Mouse (Mus musculus) forebrain, embryonic 15.5 days (tissue): ENCODE data around the gene Gm10198. TPM values are rescaled to one million over a fixed set of nuclear protein-coding genes. Genes with fewer than 3 reads are reported as not detected.

Experiments
- ATAC-seq: fragments of 200-750 bp; cut with Nextera tagmentation; replicated peaks from 2 replicates; pipeline ENCODE4 v1.8.0; 2017; ENCODE audit warnings: mild to moderate bottlenecking, moderate TSS enrichment, moderate library complexity
- H3K27ac ChIP-seq: fragments of 300-500 bp; sonication (generic); replicated peaks from 2 replicates; pipeline ENCODE4 v1.5.1; 2015; ENCODE audit warnings: mild to moderate bottlenecking, inconsistent platforms
- H3K27me3 ChIP-seq: fragments of 300-500 bp; sonication (generic); 2 replicates; pipeline ENCODE4 v1.6.1; 2015; ENCODE audit warnings: inconsistent platforms
- H3K36me3 ChIP-seq: fragments of 300-500 bp; sonication (generic); 2 replicates; pipeline ENCODE4 v1.6.1; 2015; ENCODE audit warnings: mild to moderate bottlenecking, inconsistent platforms
- H3K4me1 ChIP-seq: fragments of 300-500 bp; sonication (generic); 2 replicates; pipeline ENCODE4 v1.6.1; 2015; ENCODE audit warnings: inconsistent platforms
- H3K4me2 ChIP-seq: fragments of 300-500 bp; sonication (generic); replicated peaks from 2 replicates; pipeline ENCODE4 v1.6.1; 2015; ENCODE audit warnings: mild to moderate bottlenecking, inconsistent platforms
- H3K4me3 ChIP-seq: fragments of 300-500 bp; sonication (generic); 2 replicates; pipeline ENCODE4 v1.5.1; 2015; ENCODE audit warnings: mild to moderate bottlenecking, inconsistent platforms
- H3K9ac ChIP-seq: fragments of 300-500 bp; sonication (generic); replicated peaks from 2 replicates; pipeline ENCODE4 v1.6.1; 2015; ENCODE audit warnings: mild to moderate bottlenecking, inconsistent platforms
- H3K9me3 ChIP-seq: fragments of 300-500 bp; sonication (generic); 2 replicates; pipeline ENCODE4 v1.6.1; 2016; ENCODE audit warnings: inconsistent platforms
- WGBS: fragments of 180-500 bp; shearing (Covaris S2); methylation state at CpG from one replicate; pipeline ENCODE4 v1.1.7; 2015; ENCODE audit warnings: mixed read lengths; 5-methylcytosine and 5-hydroxymethylcytosine counted together
- polyA plus RNA-seq: library from polyadenylated mRNA; unstranded; fragments of >200 nt; fragmentation: Nextera tagmentation; extraction: Ambion mirVana; gene quantifications from 2 replicates; pipeline ENCODE4 v1.2.1, GENCODE M21; 2015

Gene Gm10198
- not detected in 2 replicates for polyA plus RNA-seq

DNA sequence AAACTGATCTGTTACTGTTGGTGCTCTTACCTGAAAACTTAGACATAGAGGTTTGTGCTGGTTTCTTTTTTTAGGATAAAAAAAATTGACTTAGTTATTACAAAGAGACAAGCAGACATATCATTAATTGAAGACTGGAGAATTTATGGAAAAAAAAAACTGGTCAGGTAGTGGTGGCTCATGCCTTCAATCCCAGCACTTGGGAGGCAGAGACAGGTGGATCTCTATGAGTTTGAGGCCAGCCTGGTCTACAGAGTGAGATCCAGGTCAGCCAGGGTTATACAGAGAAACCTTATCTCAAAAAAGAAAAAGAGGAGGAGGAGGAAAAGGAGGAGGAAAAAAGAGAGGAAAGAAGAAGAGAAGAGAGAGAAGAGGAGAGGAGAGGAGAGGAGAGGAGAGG lies at the start of gene Gm10198:
Gene Gm10198 (plus strand): TSS at position 301 of the 400 bp plus-strand sequence.
- no peaks in the 10 kb centered on the region for H3K4me1 ChIP-seq
- H3K9me3 ChIP-seq, result no peaks in the 10 kb centered on the region
- no peaks in the 10 kb centered on the region for H3K36me3 ChIP-seq
- no peak for ATAC-seq
- no peak within 1 kb of the TSS for H3K27ac ChIP-seq
- no peaks in the 10 kb centered on the region for H3K27me3 ChIP-seq
- no peak within 1 kb of the TSS for H3K9ac ChIP-seq
- no peak within 1 kb of the TSS for H3K4me3 ChIP-seq
- H3K4me2 ChIP-seq, result no peak within 1 kb of the TSS

DNA sequence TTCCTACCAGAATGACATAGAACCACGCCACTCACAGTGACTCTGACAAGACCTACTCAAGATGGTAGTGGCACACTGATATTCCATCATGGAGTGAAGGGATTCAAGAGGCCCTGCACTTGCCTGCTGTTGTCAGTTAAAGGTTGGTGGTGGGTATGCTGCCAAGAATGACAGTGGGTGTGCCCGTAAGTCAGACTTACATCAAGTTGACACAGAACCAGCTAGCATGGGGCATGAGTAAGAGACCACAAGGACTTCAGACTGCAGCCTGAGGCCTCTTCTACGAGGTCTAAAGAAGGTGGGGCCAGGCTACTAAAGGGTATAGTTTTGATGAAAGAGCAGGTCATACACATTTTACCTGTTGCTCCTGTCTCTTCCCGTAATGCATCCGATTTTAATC lies 47.3 kb upstream of the Gm10198 start:
- H3K27ac ChIP-seq, result no peak overlapping the region
- no peak overlapping the region for H3K4me3 ChIP-seq
- ATAC-seq, result no peak
- no peaks in the 10 kb centered on the region for H3K4me1 ChIP-seq
- no peaks in the 10 kb centered on the region for H3K9me3 ChIP-seq
- H3K36me3 ChIP-seq, result no peaks in the 10 kb centered on the region
- H3K9ac ChIP-seq, result no peak overlapping the region
- no peaks in the 10 kb centered on the region for H3K27me3 ChIP-seq
- 91% methylated on average over 5 of the region's 5 CpGs for WGBS
- no peak overlapping the region for H3K4me2 ChIP-seq

- Histone ChIP-seq H3K9me3 (no peaks in the 10 kb centered on the region), H3K4me3 (no peak overlapping the region), H3K27ac (no peak overlapping the region), H3K4me2 (no peak overlapping the region), H3K36me3 (no peaks in the 10 kb centered on the region), H3K9ac (no peak overlapping the region), H3K27me3 (no peaks in the 10 kb centered on the region), H3K4me1 (no peaks in the 10 kb centered on the region)
- WGBS, result 93% methylated on average over 7 of the region's 7 CpGs
- ATAC-seq, result no peak
Observed at GRCm38 (mm10) chr13:111552769-111553168, 39.8 kb upstream of the Gm10198 start.

- H3K9me3 ChIP-seq, result no peaks in the 10 kb centered on the region
- H3K36me3 ChIP-seq, result no peaks in the 10 kb centered on the region
- no peaks in the 10 kb centered on the region for H3K4me1 ChIP-seq
- 89% methylated on average over 7 of the region's 7 CpGs for WGBS
- no peak overlapping the region for H3K27ac ChIP-seq
- no peaks in the 10 kb centered on the region for H3K27me3 ChIP-seq
- no peak for ATAC-seq
- H3K4me2 ChIP-seq, result no peak overlapping the region
- H3K4me3 ChIP-seq, result no peak overlapping the region
- H3K9ac ChIP-seq, result no peak overlapping the region
Observed at GRCm38 (mm10) chr13:111553182-111553581, 39.4 kb upstream of the Gm10198 start.

DNA sequence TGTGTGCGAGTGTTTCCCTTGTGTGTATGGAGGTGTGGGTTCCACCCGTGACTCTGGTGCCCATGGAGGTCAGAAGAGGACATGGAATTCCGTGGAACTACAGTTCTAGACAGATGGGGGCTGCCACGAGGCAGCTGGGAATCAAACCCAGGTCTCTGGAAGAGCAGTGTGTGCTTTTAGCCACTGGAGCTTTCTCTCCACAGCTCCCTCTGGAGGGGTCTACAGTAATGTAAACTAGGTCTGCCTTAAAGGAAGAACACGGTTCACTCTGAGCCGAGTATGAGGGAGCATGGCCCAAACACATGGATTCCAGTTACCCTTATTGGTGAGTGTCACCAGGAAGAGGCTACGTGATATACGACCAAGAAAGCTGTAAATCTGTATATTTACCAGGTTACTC lies 38.6 kb upstream of the Gm10198 start:
- Histone ChIP-seq H3K9me3 (no peaks in the 10 kb centered on the region), H3K36me3 (no peaks in the 10 kb centered on the region), H3K27me3 (no peaks in the 10 kb centered on the region), H3K4me2 (no peak overlapping the region), H3K4me3 (no peak overlapping the region), H3K4me1 (no peaks in the 10 kb centered on the region), H3K27ac (no peak overlapping the region), H3K9ac (no peak overlapping the region)
- ATAC-seq, result no peak
- 83% methylated on average over 8 of the region's 8 CpGs for WGBS

GRCm38 (mm10) chr13:111555333-111555732 lies 37.3 kb upstream of the Gm10198 start:
- H3K9me3 ChIP-seq, result no peaks in the 10 kb centered on the region
- no peak overlapping the region for H3K27ac ChIP-seq
- H3K36me3 ChIP-seq, result no peaks in the 10 kb centered on the region
- ATAC-seq, result no peak
- no peak overlapping the region for H3K4me3 ChIP-seq
- H3K4me1 ChIP-seq, result no peaks in the 10 kb centered on the region
- no peak overlapping the region for H3K4me2 ChIP-seq
- no peaks in the 10 kb centered on the region for H3K27me3 ChIP-seq
- 60% methylated on average over 8 of the region's 8 CpGs for WGBS
- no peak overlapping the region for H3K9ac ChIP-seq

DNA sequence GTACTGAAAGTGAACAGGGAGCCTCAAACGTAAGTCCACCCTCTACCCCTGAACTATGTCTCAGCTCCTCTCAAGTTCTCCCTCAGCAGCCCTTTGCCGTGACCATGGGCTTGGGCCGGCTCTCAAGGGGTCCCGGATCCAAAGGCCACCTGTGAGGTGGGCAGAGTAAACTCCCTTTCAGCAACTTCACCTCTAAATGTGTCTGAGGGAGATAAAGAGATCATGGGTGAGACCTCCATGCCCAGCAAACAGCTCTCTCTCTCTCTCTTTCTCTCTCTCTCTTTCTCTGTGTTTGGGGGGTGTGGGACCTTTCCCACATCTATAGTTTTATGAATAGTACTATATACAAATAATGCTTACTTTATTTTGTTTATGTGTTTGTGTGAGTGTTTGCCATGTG lies 36.2 kb upstream of the Gm10198 start:
- no peaks in the 10 kb centered on the region for H3K4me1 ChIP-seq
- no peaks in the 10 kb centered on the region for H3K9me3 ChIP-seq
- H3K4me3 ChIP-seq, result no peak overlapping the region
- no peaks in the 10 kb centered on the region for H3K36me3 ChIP-seq
- no peak for ATAC-seq
- no peak overlapping the region for H3K9ac ChIP-seq
- H3K27ac ChIP-seq, result no peak overlapping the region
- WGBS, result 74% methylated on average over 4 of the region's 4 CpGs
- no peaks in the 10 kb centered on the region for H3K27me3 ChIP-seq
- no peak overlapping the region for H3K4me2 ChIP-seq

DNA sequence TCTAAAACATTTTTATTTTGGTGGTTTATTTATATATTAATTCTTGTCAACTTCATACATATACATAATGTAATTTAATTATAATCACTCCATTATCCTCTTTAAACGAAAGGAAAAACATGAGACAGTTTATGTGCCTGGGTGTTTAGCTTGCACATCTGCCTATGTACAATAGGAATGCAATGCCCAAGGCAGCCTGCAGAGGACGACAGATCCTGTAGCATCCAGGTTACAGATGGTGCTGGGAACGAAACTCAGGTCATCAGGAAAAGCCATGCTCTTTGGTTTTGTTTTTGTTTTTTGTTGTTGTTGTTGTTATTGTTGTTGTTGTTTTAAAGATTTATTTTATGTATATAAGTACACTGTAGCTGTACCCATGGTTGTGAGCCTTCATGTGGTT lies 32.4 kb upstream of the Gm10198 start:
- no peak for ATAC-seq
- H3K4me3 ChIP-seq, result no peak overlapping the region
- H3K4me1 ChIP-seq, result no peaks in the 10 kb centered on the region
- H3K9ac ChIP-seq, result no peak overlapping the region
- no peaks in the 10 kb centered on the region for H3K9me3 ChIP-seq
- no peak overlapping the region for H3K27ac ChIP-seq
- no peak overlapping the region for H3K4me2 ChIP-seq
- no peaks in the 10 kb centered on the region for H3K27me3 ChIP-seq
- H3K36me3 ChIP-seq, result no peaks in the 10 kb centered on the region
- WGBS, result 90% methylated on average over 3 of the region's 3 CpGs

- ATAC-seq, result peak; percentile 41; the same call in 1 of the 2 replicates
- Histone ChIP-seq H3K9ac (no peak overlapping the region), H3K36me3 (no peaks in the 10 kb centered on the region), H3K4me1 (no peaks in the 10 kb centered on the region), H3K27ac (no peak overlapping the region), H3K4me2 (no peak overlapping the region), H3K4me3 (no peak overlapping the region), H3K9me3 (no peaks in the 10 kb centered on the region), H3K27me3 (no peaks in the 10 kb centered on the region)
- 38% methylated on average over 5 of the region's 5 CpGs for WGBS
Observed at GRCm38 (mm10) chr13:111562595-111562994, 30.0 kb upstream of the Gm10198 start.

- Histone ChIP-seq H3K9me3 (no peaks in the 10 kb centered on the region), H3K36me3 (no peaks in the 10 kb centered on the region), H3K27me3 (no peaks in the 10 kb centered on the region), H3K27ac (no peak overlapping the region), H3K9ac (no peak overlapping the region), H3K4me3 (no peak overlapping the region), H3K4me2 (no peak overlapping the region), H3K4me1 (no peaks in the 10 kb centered on the region)
- 49% methylated on average over 4 of the region's 4 CpGs for WGBS
- no peak for ATAC-seq
Observed at GRCm38 (mm10) chr13:111574196-111574595, 18.4 kb upstream of the Gm10198 start.

DNA sequence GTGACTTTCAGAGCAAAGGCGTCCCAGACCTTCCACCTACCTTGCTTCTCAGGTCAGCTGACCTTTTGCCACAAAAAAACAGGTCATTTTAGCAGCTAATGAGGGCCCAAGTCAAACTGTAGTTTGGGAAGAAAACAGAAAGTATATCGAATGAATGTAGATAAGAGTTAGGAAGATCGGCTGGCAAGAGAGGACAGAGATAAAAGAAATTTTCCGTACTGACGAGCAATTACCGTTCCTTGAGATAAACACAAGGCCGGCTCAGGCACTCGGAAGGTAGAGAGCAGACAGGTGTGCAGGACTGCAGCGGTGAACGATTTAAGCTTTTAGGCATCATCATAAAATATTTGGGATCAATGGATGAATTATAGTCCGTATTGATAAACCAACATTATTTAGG lies 15.4 kb upstream of the Gm10198 start:
- 92% methylated on average over 11 of the region's 11 CpGs for WGBS
- Histone ChIP-seq H3K9ac (no peak overlapping the region), H3K4me2 (no peak overlapping the region), H3K4me1 (no peaks in the 10 kb centered on the region), H3K27ac (no peak overlapping the region), H3K9me3 (no peaks in the 10 kb centered on the region), H3K4me3 (no peak overlapping the region), H3K27me3 (no peaks in the 10 kb centered on the region), H3K36me3 (no peaks in the 10 kb centered on the region)
- ATAC-seq, result no peak

GRCm38 (mm10) chr13:111580054-111580453 lies 12.5 kb upstream of the Gm10198 start:
- no peak overlapping the region for H3K4me2 ChIP-seq
- no peak overlapping the region for H3K9ac ChIP-seq
- no peaks in the 10 kb centered on the region for H3K9me3 ChIP-seq
- no peak overlapping the region for H3K27ac ChIP-seq
- ATAC-seq, result no peak
- H3K4me3 ChIP-seq, result no peak overlapping the region
- 95% methylated on average over 10 of the region's 10 CpGs for WGBS
- H3K4me1 ChIP-seq, result no peaks in the 10 kb centered on the region
- H3K36me3 ChIP-seq, result no peaks in the 10 kb centered on the region
- no peaks in the 10 kb centered on the region for H3K27me3 ChIP-seq

GRCm38 (mm10) chr13:111598111-111598510 lies 5.5 kb downstream of the Gm10198 start:
- Histone ChIP-seq H3K9me3 (no peaks in the 10 kb centered on the region), H3K4me1 (no peaks in the 10 kb centered on the region), H3K36me3 (no peaks in the 10 kb centered on the region), H3K4me3 (no peak overlapping the region), H3K27ac (no peak overlapping the region), H3K9ac (no peak overlapping the region), H3K27me3 (no peaks in the 10 kb centered on the region), H3K4me2 (no peak overlapping the region)
- ATAC-seq, result no peak
- 92% methylated on average over 7 of the region's 7 CpGs for WGBS
